Mouse (Mus musculus): ENCODE results near the gene Sorbs1.

DNA sequence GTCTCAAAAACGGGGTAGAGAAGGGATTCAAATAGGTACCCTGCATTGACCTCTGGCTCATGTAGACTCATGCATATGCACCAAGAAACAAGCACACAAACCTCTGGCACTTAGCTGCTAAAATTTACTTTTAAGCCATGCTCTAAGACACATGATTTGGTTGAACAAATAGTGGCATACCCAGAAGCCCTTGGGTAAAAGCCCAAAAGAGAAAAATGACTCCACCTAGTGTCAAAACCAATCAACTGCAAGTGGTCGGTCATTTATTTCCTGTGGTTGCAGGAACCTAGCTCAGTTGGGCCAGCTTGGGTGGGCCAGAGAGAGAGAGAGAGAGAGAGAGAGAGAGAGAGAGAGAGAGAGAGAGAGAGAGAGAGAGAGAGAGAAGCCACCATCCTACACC, 109.0 kb downstream of the Sorbs1 start:
- TF ChIP-seq ZNF384 (IDR thresholded peaks at IDR 0.05; ENCODE audit: low read depth, low read length) (no peak), ZC3H11A (IDR thresholded peaks at IDR 0.05; ENCODE audit: borderline replicate concordance, low read depth, low read length) (no peak), CHD2 (IDR thresholded peaks at IDR 0.05; ENCODE audit: low read depth, low read length) (no peak)

All from ES-E14 (cell line).